Mouse (Mus musculus) midbrain, embryonic 14.5 days (tissue): ENCODE measurements around the gene Prpf39. TPM values are rescaled to one million over a fixed set of nuclear protein-coding genes. Genes with fewer than 3 reads are reported as not detected.

Experiments used
- ATAC-seq: fragments of 200-750 bp; cut with Nextera tagmentation; 2 replicates; pipeline ENCODE4 v1.8.0; 2017; ENCODE audit warnings: moderate number of reproducible peaks, moderate library complexity; ENCODE audit not compliant: low FRiP score, low TSS enrichment
- DNase-seq: peaks from one replicate; pipeline ENCODE4 v3.0.0-alpha.2; 2015
- H3K27ac ChIP-seq: fragments of 300-500 bp; sonication (generic); replicated peaks from 2 replicates; pipeline ENCODE4 v1.5.1; 2014; ENCODE audit warnings: mild to moderate bottlenecking, low read depth, low read length, moderate library complexity
- H3K27me3 ChIP-seq: fragments of 300-500 bp; sonication (generic); 2 replicates; pipeline ENCODE4 v1.6.1; 2014; ENCODE audit warnings: low read length, control low read depth, mixed read lengths; ENCODE audit not compliant: control insufficient read depth, insufficient read depth
- H3K36me3 ChIP-seq: fragments of 300-500 bp; sonication (generic); 2 replicates; pipeline ENCODE4 v1.6.1; 2014; ENCODE audit warnings: low read length, control low read depth; ENCODE audit not compliant: control insufficient read depth, insufficient read depth
- H3K4me1 ChIP-seq: fragments of 300-500 bp; sonication (generic); 2 replicates; pipeline ENCODE4 v1.6.1; 2014; ENCODE audit warnings: mild to moderate bottlenecking, antibody characterized with exemption, low read length, control low read depth; ENCODE audit not compliant: control insufficient read depth, insufficient read depth
- H3K4me2 ChIP-seq: fragments of 300-500 bp; sonication (generic); 2 replicates; pipeline ENCODE4 v1.6.1; 2014; ENCODE audit warnings: mild to moderate bottlenecking, low read length, moderate library complexity
- H3K4me3 ChIP-seq: fragments of 300-500 bp; sonication (generic); replicated peaks from 2 replicates; pipeline ENCODE4 v1.5.1; 2014; ENCODE audit warnings: low read depth, low read length
- H3K9ac ChIP-seq: fragments of 300-500 bp; sonication (generic); replicated peaks from 2 replicates; pipeline ENCODE4 v1.6.1; 2014; ENCODE audit warnings: mild to moderate bottlenecking, low read length, moderate library complexity
- H3K9me3 ChIP-seq: fragments of 300-500 bp; sonication (generic); 2 replicates; pipeline ENCODE4 v1.6.1; 2016; ENCODE audit warnings: low read length, control low read depth, mixed read lengths; ENCODE audit not compliant: control insufficient read depth
- WGBS: fragments of 180-500 bp; shearing (Covaris S2); extraction: QIAGEN DNeasy Blood & Tissue Kit; methylation state at CpG from one replicate; pipeline ENCODE4 v1.1.7; 2014; 5-methylcytosine and 5-hydroxymethylcytosine counted together
- polyA plus RNA-seq: library from polyadenylated mRNA; unstranded; fragments of >200 nt; fragmentation: Nextera tagmentation; extraction: Ambion mirVana; gene quantifications from 2 replicates; pipeline ENCODE4 v1.2.1, GENCODE M21; 2014

Prpf39 gene
- polyA plus RNA-seq, 1 experiment from 2014 or later = 57.4 TPM

GRCm38 (mm10) chr12:65065241-65065640 is 29.1 kb downstream of the Prpf39 start:
- Histone ChIP-seq H3K4me2 (no peak overlapping the region), H3K4me3 (no peak overlapping the region), H3K27ac (no peak overlapping the region), H3K4me1 (no peaks in the 10 kb centered on the region), H3K9ac (no peak overlapping the region), H3K9me3 (no peaks in the 10 kb centered on the region), H3K27me3 (no peaks in the 10 kb centered on the region), H3K36me3 (peaks cover 75% of the 10 kb centered on the region)
- WGBS = 87% methylated on average over 2 of the region's 2 CpGs
- DNase-seq = no peak
- no peak for ATAC-seq

GRCm38 (mm10) chr12:65066234-65066633 is 30.1 kb downstream of the Prpf39 start:
- 78% methylated on average over 3 of the region's 3 CpGs for WGBS
- no peak for ATAC-seq
- DNase-seq = no peak
- H3K36me3 ChIP-seq = peaks cover 65% of the 10 kb centered on the region
- no peak overlapping the region for H3K27ac ChIP-seq
- no peaks in the 10 kb centered on the region for H3K4me1 ChIP-seq
- H3K4me3 ChIP-seq = no peak overlapping the region
- H3K9ac ChIP-seq = no peak overlapping the region
- no peak overlapping the region for H3K4me2 ChIP-seq
- H3K9me3 ChIP-seq = no peaks in the 10 kb centered on the region
- H3K27me3 ChIP-seq = no peaks in the 10 kb centered on the region

- no peak for ATAC-seq
- Histone ChIP-seq H3K27me3 (no peaks in the 10 kb centered on the region), H3K4me3 (no peak overlapping the region), H3K9ac (no peak overlapping the region), H3K27ac (no peak overlapping the region), H3K9me3 (no peaks in the 10 kb centered on the region), H3K4me2 (no peak overlapping the region), H3K4me1 (no peaks in the 10 kb centered on the region), H3K36me3 (peaks cover 49% of the 10 kb centered on the region)
- no peak for DNase-seq
- WGBS = 89% methylated on average over 4 of the region's 4 CpGs
These were observed 32.3 kb downstream of the Prpf39 start for GRCm38 (mm10) chr12:65068409-65068808.

- peaks cover 29% of the 10 kb centered on the region for H3K4me1 ChIP-seq
- peak overlapping the region; percentile 85 for H3K4me3 ChIP-seq
- peak overlapping the region; percentile 89 for H3K9ac ChIP-seq
- DNase-seq (no peak), ATAC-seq (peak; percentile 75)
- H3K4me2 ChIP-seq = peak overlapping the region; percentile 89
- H3K27ac ChIP-seq = peak overlapping the region; percentile 94
- no peaks in the 10 kb centered on the region for H3K9me3 ChIP-seq
- 4% methylated on average over 21 of the region's 21 CpGs for WGBS
- no peaks in the 10 kb centered on the region for H3K27me3 ChIP-seq
- peaks cover 12% of the 10 kb centered on the region for H3K36me3 ChIP-seq
These were observed 36.9 kb downstream of the Prpf39 start for GRCm38 (mm10) chr12:65072911-65073610.

GRCm38 (mm10) chr12:65073611-65074178 is 37.6 kb downstream of the Prpf39 start, which contains the start of gene Fkbp3:
Gene Fkbp3, minus strand, starts transcription at chr12:65074007.
- Histone ChIP-seq H3K4me3 (peak within 1 kb of the TSS; percentile 85), H3K27me3 (no peaks in the 10 kb centered on the region), H3K4me2 (peak within 1 kb of the TSS; percentile 89), H3K9me3 (no peaks in the 10 kb centered on the region), H3K4me1 (peaks cover 29% of the 10 kb centered on the region), H3K36me3 (peaks cover 6% of the 10 kb centered on the region), H3K27ac (peak within 1 kb of the TSS; percentile 94), H3K9ac (peak within 1 kb of the TSS; percentile 89)
- peak; percentile 99 for ATAC-seq
- peak; percentile 100 for DNase-seq
- under 1% methylated on average over 49 of the region's 49 CpGs for WGBS

- DNase-seq = no peak
- Histone ChIP-seq H3K27me3 (no peaks in the 10 kb centered on the region), H3K9ac (no peak overlapping the region; the same call in none of the 2 replicates), H3K9me3 (no peaks in the 10 kb centered on the region), H3K4me1 (peaks cover 29% of the 10 kb centered on the region), H3K36me3 (no peaks in the 10 kb centered on the region; the same call in 1 of the 2 replicates), H3K27ac (peak overlapping the region; percentile 94; the same call in 1 of the 2 replicates), H3K4me2 (peak overlapping the region; percentile 89), H3K4me3 (peak overlapping the region; percentile 85)
- WGBS = 41% methylated on average over 7 of the region's 7 CpGs
- ATAC-seq = no peak
These were observed 38.5 kb downstream of the Prpf39 start for GRCm38 (mm10) chr12:65074651-65075050.

- Histone ChIP-seq H3K27ac (peak within 1 kb of the TSS; percentile 94), H3K4me2 (peak within 1 kb of the TSS; percentile 89), H3K4me3 (peak within 1 kb of the TSS; percentile 85), H3K9me3 (no peaks in the 10 kb centered on the region), H3K36me3 (peaks cover 3% of the 10 kb centered on the region; the same call in 1 of the 2 replicates), H3K27me3 (no peaks in the 10 kb centered on the region), H3K9ac (peak within 1 kb of the TSS; percentile 89), H3K4me1 (peaks cover 29% of the 10 kb centered on the region)
- DNase-seq = peak; percentile 97
- WGBS = 2% methylated on average over 39 of the region's 39 CpGs
- ATAC-seq = peak; percentile 66
These were observed 39.1 kb downstream of the Prpf39 start, which contains the start of gene Fancm for GRCm38 (mm10) chr12:65075085-65075732. Gene Fancm, plus strand, starts transcription at chr12:65075603.

- under 1% methylated on average over 41 of the region's 41 CpGs for WGBS
- Histone ChIP-seq H3K36me3 (peaks cover 4% of the 10 kb centered on the region; the same call in 1 of the 2 replicates), H3K4me1 (peaks cover 29% of the 10 kb centered on the region), H3K9me3 (no peaks in the 10 kb centered on the region), H3K4me2 (peak overlapping the region; percentile 89), H3K4me3 (peak overlapping the region; percentile 85), H3K9ac (peak overlapping the region; percentile 69), H3K27ac (peak overlapping the region; percentile 78), H3K27me3 (no peaks in the 10 kb centered on the region)
- ATAC-seq (peak; percentile 3; the same call in 1 of the 2 replicates), DNase-seq (no peak)
These were observed 39.7 kb downstream of the Prpf39 start for GRCm38 (mm10) chr12:65075733-65076310.
